Mouse (Mus musculus): ENCODE measurements around the gene Hist1h2ae. TPM values are rescaled to one million over a fixed set of nuclear protein-coding genes. Genes with fewer than 3 reads are reported as not detected.
"Not testable (repeated sequence)": the region's sequence is repeated elsewhere in the genome, so short reads cannot be mapped to it uniquely, and the experiment has no call there.

Gene Hist1h2ae
- polyA plus RNA-seq, 1 experiment from 2014 or later = 14.5 TPM

DNA sequence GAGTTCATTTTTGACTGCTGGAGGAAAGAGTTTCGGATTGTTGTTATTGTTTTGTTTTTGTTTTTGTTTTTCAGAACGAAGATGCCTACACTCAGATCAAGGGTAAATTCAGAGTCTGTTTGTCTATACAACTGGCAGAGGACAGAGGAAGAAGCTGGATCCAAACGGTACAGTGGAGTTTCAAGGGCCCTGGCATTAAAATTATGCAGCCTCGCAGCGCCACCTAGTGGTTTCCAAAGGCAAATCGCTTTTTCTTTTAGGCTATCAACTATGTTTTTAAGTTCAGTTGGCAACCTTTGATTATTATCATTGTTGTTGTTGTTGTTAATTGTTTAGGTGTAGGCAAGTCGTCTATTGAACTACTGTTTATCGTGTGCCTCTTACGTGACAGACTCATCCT lies 26.9 kb upstream of the Hist1h2ae start:
- no peak overlapping the region for H3K4me3 ChIP-seq (ENCODE audit: low read length)
- H3K36me3 ChIP-seq (ENCODE audit: control insufficient read depth, insufficient read depth, low read length) = no peaks in the 10 kb centered on the region
- H3K9ac ChIP-seq (ENCODE audit: low read depth, low read length) = no peak overlapping the region
- no peaks in the 10 kb centered on the region for H3K9me3 ChIP-seq (ENCODE audit: control insufficient read depth, low read length)
- H3K4me1 ChIP-seq (ENCODE audit: control insufficient read depth, insufficient read depth, low read depth, low read length) = no peaks in the 10 kb centered on the region
- no peaks in the 10 kb centered on the region for H3K27me3 ChIP-seq (replicated peaks; ENCODE audit: control insufficient read depth, insufficient read depth, low read length)
- WGBS = 9% methylated on average over 9 of the region's 9 CpGs
- no peak overlapping the region for H3K4me2 ChIP-seq (ENCODE audit: low read length)
- ATAC-seq = no peak
- no peak overlapping the region for H3K27ac ChIP-seq (ENCODE audit: low read depth, low read length)

DNA sequence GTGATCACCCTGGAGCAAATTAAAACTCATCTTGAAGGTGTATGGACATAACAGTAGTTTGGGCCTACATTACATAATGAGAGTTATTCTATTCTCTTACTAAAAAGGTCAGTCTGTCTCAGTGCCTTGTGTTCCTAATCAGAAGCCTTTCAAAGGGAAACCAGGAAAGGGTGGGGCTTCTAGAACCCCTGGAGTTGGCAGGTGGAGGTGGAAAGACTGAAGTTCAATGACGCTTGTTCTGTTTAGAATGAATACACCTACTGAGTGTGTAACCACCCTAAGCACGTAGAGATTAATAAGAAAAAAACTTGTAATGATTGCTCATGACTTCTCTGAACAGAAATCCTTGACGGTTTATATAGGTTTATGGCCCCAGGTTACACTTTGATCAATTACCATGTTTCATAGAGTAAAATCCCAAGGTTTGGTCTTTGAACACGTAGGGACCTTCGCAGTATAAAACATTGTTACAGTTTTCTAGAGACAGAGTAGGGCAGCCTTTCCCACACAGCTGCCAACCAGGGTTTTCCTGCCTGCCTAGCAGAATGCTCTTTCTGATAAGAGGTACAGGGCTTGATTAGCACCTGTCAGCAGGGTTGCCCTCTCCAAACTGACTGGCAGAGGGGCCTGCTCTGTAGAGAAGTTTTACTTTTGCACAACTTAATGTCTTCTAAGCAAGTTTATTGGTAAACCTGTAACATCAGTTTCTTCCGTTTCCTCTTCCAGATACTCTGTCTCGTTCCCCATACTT lies 24.8 kb upstream of the Hist1h2ae start:
- Histone ChIP-seq H3K4me1 (ENCODE audit: control insufficient read depth, insufficient read depth, low read depth, low read length) (no peaks in the 10 kb centered on the region), H3K4me2 (ENCODE audit: low read length) (no peak overlapping the region), H3K27ac (ENCODE audit: low read depth, low read length) (no peak overlapping the region), H3K9ac (ENCODE audit: low read depth, low read length) (no peak overlapping the region), H3K27me3 (replicated peaks; ENCODE audit: control insufficient read depth, insufficient read depth, low read length) (no peaks in the 10 kb centered on the region), H3K36me3 (ENCODE audit: control insufficient read depth, insufficient read depth, low read length) (no peaks in the 10 kb centered on the region), H3K9me3 (ENCODE audit: control insufficient read depth, low read length) (no peaks in the 10 kb centered on the region), H3K4me3 (ENCODE audit: low read length) (no peak overlapping the region)
- ATAC-seq = no peak
- 81% methylated on average over 7 of the region's 7 CpGs for WGBS

DNA sequence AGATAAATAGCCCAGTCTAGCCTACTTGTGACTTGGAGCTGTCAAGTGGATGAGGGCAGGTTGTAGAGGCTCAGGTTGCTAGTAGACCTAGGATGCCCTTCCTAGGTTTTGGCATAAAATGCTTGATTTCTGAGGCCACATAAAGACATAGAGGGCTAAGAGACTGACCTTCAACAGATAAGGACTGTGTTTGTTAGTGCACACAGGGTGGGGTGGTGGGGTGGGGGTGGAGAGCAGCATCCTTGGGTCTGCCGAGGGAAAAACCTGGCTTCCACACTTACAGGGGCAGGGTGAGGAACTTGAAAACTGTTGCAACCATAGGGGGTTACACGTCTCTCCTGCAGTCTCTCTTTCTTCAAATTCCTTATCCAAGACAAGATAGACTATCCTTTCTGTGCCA lies 24.2 kb upstream of the Hist1h2ae start:
- Histone ChIP-seq H3K4me3 (ENCODE audit: low read length) (no peak overlapping the region), H3K9ac (ENCODE audit: low read depth, low read length) (no peak overlapping the region), H3K27ac (ENCODE audit: low read depth, low read length) (no peak overlapping the region), H3K4me2 (ENCODE audit: low read length) (no peak overlapping the region), H3K36me3 (ENCODE audit: control insufficient read depth, insufficient read depth, low read length) (no peaks in the 10 kb centered on the region), H3K27me3 (replicated peaks; ENCODE audit: control insufficient read depth, insufficient read depth, low read length) (no peaks in the 10 kb centered on the region), H3K4me1 (ENCODE audit: control insufficient read depth, insufficient read depth, low read depth, low read length) (no peaks in the 10 kb centered on the region), H3K9me3 (ENCODE audit: control insufficient read depth, low read length) (no peaks in the 10 kb centered on the region)
- no peak for ATAC-seq
- 92% methylated on average over 2 of the region's 2 CpGs for WGBS

DNA sequence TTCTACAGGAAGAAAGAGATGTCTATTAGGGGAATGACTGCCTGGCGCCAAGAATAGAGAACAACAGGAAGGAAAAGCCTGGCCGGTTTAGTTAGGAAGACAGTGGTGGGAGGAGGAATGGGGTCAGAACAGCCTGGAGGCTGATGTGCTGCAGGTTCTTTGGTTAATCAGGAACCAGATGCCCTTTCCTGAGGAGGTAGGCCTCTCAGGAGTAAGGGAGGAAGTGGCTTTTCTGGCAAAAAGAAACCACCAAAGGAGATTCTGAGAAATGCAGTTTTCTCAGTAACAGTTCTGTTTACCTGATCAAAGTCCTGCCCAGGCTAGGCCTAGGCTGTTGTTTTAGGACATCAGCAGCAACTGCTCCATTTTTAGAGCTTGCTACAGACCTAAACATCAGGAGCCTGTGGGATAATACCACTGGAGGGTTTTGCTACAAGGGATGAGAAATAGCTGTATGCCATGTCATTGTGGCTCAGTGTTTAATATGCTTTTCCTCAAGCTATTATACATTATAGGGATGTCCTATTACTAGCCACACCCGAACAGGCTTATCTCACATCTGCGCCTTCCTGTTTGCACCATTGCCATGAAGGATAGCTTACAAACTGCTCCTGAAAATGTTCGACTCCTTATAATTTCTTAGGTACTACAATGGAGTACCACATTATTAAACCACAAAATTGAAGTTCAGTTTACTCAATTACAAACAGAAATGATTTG lies 22.2 kb upstream of the Hist1h2ae start:
- WGBS = 85% methylated on average over 5 of the region's 5 CpGs
- no peaks in the 10 kb centered on the region for H3K4me1 ChIP-seq (ENCODE audit: control insufficient read depth, insufficient read depth, low read depth, low read length)
- no peak overlapping the region for H3K9ac ChIP-seq (ENCODE audit: low read depth, low read length)
- no peaks in the 10 kb centered on the region for H3K27me3 ChIP-seq (replicated peaks; ENCODE audit: control insufficient read depth, insufficient read depth, low read length)
- no peak overlapping the region for H3K4me3 ChIP-seq (ENCODE audit: low read length)
- H3K4me2 ChIP-seq (ENCODE audit: low read length) = no peak overlapping the region
- no peak for ATAC-seq
- H3K27ac ChIP-seq (ENCODE audit: low read depth, low read length) = no peak overlapping the region
- H3K36me3 ChIP-seq (ENCODE audit: control insufficient read depth, insufficient read depth, low read length) = no peaks in the 10 kb centered on the region
- no peaks in the 10 kb centered on the region for H3K9me3 ChIP-seq (ENCODE audit: control insufficient read depth, low read length)

DNA sequence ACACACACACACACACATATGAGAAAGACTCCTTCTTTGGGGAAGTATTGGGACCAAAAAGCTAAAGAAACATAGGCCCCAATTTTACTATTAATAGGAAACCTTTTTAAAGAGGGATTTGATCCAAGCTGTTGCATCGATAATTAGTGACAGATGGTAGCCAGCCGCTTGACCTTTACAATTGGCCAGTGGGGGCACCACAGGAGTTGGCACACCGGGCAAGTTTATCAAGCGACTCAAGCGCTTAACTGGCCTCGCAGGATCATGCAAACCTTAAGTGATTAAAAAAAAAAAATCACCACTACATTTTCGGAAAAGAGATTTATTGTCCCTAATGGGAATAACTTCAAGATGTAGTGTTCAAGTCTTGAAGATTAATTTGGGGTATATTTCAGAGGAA lies 21.6 kb upstream of the Hist1h2ae start:
- Histone ChIP-seq H3K4me2 (ENCODE audit: low read length) (no peak overlapping the region), H3K36me3 (ENCODE audit: control insufficient read depth, insufficient read depth, low read length) (no peaks in the 10 kb centered on the region), H3K9me3 (ENCODE audit: control insufficient read depth, low read length) (no peaks in the 10 kb centered on the region), H3K4me3 (ENCODE audit: low read length) (no peak overlapping the region), H3K9ac (ENCODE audit: low read depth, low read length) (no peak overlapping the region), H3K27ac (ENCODE audit: low read depth, low read length) (no peak overlapping the region), H3K27me3 (replicated peaks; ENCODE audit: control insufficient read depth, insufficient read depth, low read length) (no peaks in the 10 kb centered on the region), H3K4me1 (ENCODE audit: control insufficient read depth, insufficient read depth, low read depth, low read length) (no peaks in the 10 kb centered on the region)
- WGBS = 81% methylated on average over 7 of the region's 7 CpGs
- no peak for ATAC-seq

DNA sequence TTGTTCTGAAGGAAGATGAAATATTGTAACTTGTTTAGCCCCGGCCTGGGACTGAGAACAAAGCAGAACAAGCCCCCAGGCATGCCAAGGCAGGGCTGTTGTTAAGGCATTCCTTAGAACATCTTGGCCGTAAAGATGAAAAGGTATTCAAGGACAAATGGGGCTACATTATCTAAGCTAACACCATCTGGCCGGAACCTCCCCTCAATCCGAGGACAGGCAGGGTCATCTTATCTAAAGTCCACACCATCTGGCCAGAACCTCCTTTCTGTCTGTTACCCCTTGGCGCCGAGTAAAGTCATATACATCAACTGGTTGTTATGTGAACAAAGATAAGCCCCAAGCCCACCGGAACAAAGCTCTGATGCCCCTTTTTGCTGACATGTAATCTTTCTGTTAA lies 20.9 kb upstream of the Hist1h2ae start:
- H3K27ac ChIP-seq (ENCODE audit: low read depth, low read length); H3K4me3 ChIP-seq (ENCODE audit: low read length); ATAC-seq; H3K4me1 ChIP-seq (ENCODE audit: control insufficient read depth, insufficient read depth, low read depth, low read length); H3K36me3 ChIP-seq (ENCODE audit: control insufficient read depth, insufficient read depth, low read length); H3K9me3 ChIP-seq (ENCODE audit: control insufficient read depth, low read length); H3K9ac ChIP-seq (ENCODE audit: low read depth, low read length); H3K27me3 ChIP-seq (replicated peaks; ENCODE audit: control insufficient read depth, insufficient read depth, low read length); H3K4me2 ChIP-seq (ENCODE audit: low read length): not testable (repeated sequence)
- WGBS = 91% methylated on average over 7 of the region's 7 CpGs

DNA sequence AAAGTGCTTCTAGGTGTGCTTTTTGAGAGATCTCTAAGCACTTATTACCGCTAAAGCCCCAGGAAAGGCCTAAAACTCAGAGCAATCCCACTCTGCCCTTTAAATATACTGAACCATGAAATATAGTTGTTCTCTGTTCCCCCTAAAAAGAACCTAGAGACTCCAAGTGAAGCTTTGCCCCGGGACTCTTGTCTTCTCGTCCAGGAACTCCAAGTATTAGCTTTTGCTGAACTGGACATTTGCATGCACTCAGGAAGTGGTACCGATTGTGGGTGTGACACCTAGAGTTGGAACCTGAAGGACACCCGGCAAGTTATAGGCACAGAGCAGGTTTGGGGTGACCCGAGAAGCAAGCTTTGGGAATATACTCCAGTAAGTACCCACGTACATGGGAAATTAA lies 20.2 kb upstream of the Hist1h2ae start:
- peaks cover 7% of the 10 kb centered on the region for H3K4me1 ChIP-seq (ENCODE audit: control insufficient read depth, insufficient read depth, low read depth, low read length)
- no peak for ATAC-seq
- no peak overlapping the region for H3K27ac ChIP-seq (ENCODE audit: low read depth, low read length)
- no peaks in the 10 kb centered on the region for H3K36me3 ChIP-seq (ENCODE audit: control insufficient read depth, insufficient read depth, low read length)
- no peaks in the 10 kb centered on the region for H3K9me3 ChIP-seq (ENCODE audit: control insufficient read depth, low read length)
- H3K9ac ChIP-seq (ENCODE audit: low read depth, low read length) = no peak overlapping the region
- no peak overlapping the region for H3K4me3 ChIP-seq (ENCODE audit: low read length)
- no peaks in the 10 kb centered on the region for H3K27me3 ChIP-seq (replicated peaks; ENCODE audit: control insufficient read depth, insufficient read depth, low read length)
- 97% methylated on average over 7 of the region's 7 CpGs for WGBS
- no peak overlapping the region for H3K4me2 ChIP-seq (ENCODE audit: low read length)

DNA sequence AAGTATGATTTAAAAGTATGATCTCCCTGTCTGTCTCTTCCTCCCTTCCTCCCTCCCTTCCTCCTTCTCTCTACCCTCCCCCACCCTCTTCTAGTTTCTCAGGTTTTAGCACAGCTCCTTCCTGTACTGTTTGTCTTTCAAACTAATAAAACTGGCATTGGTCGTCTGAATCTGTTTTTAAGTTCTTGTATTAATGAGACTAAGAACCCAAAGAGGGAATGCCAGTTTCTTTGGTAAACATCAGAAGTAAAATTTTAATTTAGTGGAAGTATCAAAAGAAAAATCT lies 15.9 kb upstream of the Hist1h2ae start:
- Histone ChIP-seq H3K4me3 (ENCODE audit: low read length) (peak overlapping the region; percentile 32), H3K4me1 (ENCODE audit: control insufficient read depth, insufficient read depth, low read depth, low read length) (peaks cover 17% of the 10 kb centered on the region), H3K4me2 (ENCODE audit: low read length) (peak overlapping the region; percentile 66), H3K27me3 (replicated peaks; ENCODE audit: control insufficient read depth, insufficient read depth, low read length) (no peaks in the 10 kb centered on the region), H3K9ac (ENCODE audit: low read depth, low read length) (peak overlapping the region; percentile 48; the same call in 1 of the 2 replicates), H3K36me3 (ENCODE audit: control insufficient read depth, insufficient read depth, low read length) (no peaks in the 10 kb centered on the region), H3K27ac (ENCODE audit: low read depth, low read length) (peak overlapping the region; percentile 75), H3K9me3 (ENCODE audit: control insufficient read depth, low read length) (no peaks in the 10 kb centered on the region)
- 2% methylated on average over 1 of the region's 1 CpGs for WGBS
- no peak for ATAC-seq

DNA sequence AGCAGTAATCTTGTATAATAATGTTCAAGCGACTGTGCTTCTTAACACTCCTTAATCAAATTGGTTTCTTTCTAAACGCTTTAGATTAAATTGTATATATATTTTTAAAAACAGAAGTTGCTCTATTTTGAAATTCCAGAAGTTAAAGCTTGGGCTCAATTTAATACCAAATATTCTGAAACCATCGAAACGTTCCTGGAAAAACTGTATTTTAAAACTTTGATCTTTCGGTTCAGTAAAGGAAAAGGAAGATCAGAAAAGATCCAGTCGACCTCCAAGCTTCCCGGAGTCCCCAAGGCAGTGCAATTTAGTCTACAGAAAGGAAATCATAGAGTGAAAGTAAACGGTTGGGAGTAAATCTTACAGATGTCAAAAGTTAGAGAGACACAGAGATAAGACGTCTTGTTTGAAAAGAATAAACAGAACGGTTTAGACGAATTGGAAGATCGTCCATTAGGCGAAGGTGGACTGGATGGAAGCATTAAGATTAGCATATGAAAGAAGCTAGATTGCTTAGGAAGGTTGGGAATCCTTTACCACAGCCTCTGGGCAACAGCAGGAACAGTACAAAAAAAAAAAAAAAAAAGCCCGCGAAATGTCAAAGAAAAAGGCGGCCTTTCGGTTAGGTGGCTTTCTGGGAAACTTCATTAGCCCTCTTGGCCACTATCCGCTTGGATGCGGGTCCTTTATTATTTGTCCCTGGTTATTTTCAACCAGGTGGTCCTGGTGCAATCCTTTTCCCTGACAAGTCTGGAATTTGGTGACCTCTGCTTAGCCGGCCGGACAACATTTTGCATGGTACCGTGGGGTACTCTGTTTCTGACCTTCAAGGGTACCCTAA lies 15.3 kb upstream of the Hist1h2ae start:
- WGBS = 1% methylated on average over 22 of the region's 22 CpGs
- peak overlapping the region; percentile 75 for H3K27ac ChIP-seq (ENCODE audit: low read depth, low read length)
- peak overlapping the region; percentile 50 for H3K4me3 ChIP-seq (ENCODE audit: low read length)
- H3K27me3 ChIP-seq (replicated peaks; ENCODE audit: control insufficient read depth, insufficient read depth, low read length) = no peaks in the 10 kb centered on the region
- peak overlapping the region; percentile 66 for H3K4me2 ChIP-seq (ENCODE audit: low read length)
- H3K36me3 ChIP-seq (ENCODE audit: control insufficient read depth, insufficient read depth, low read length) = no peaks in the 10 kb centered on the region
- peaks cover 18% of the 10 kb centered on the region for H3K4me1 ChIP-seq (ENCODE audit: control insufficient read depth, insufficient read depth, low read depth, low read length)
- H3K9me3 ChIP-seq (ENCODE audit: control insufficient read depth, low read length) = no peaks in the 10 kb centered on the region
- ATAC-seq = no peak
- peak overlapping the region; percentile 48 for H3K9ac ChIP-seq (ENCODE audit: low read depth, low read length)

All from hindbrain, embryonic 16.5 days (tissue).